Mouse (Mus musculus): ENCODE measurements at regions not wholly inside any gene's neighbourhood (a gene's known extent, or its start where the extent isn't known, plus 50 kb on each side); places are given as distances from the start of the nearest gene placed in this dataset.

GRCm38 (mm10) chr4:150725443-150726135 is 73.6 kb upstream of the Slc45a1 start:
- DNase-seq (ENCODE audit: low spot score): no peak

- DNase-seq (ENCODE audit: low spot score): no peak
These were observed 72.8 kb upstream of the Slc45a1 start for GRCm38 (mm10) chr4:150724823-150725222.

- DNase-seq (ENCODE audit: low spot score): no peak
These were observed 69.8 kb upstream of the Slc45a1 start for GRCm38 (mm10) chr4:150721619-150722283.

GRCm38 (mm10) chr4:150717866-150718265 is 65.9 kb upstream of the Slc45a1 start:
- no peak for DNase-seq (ENCODE audit: low spot score)

- DNase-seq (ENCODE audit: low spot score): no peak
These were observed 63.1 kb upstream of the Slc45a1 start for GRCm38 (mm10) chr4:150715051-150715450.

GRCm38 (mm10) chr4:150713291-150713690 is 61.3 kb upstream of the Slc45a1 start:
- no peak for DNase-seq (ENCODE audit: low spot score)

GRCm38 (mm10) chr4:150712856-150713255 is 60.9 kb upstream of the Slc45a1 start:
- DNase-seq (ENCODE audit: low spot score): no peak

- DNase-seq (ENCODE audit: low spot score): no peak
These were observed 59.7 kb upstream of the Slc45a1 start for GRCm38 (mm10) chr4:150711646-150712045.

GRCm38 (mm10) chr4:150709391-150710130 is 57.6 kb upstream of the Slc45a1 start:
- peak; percentile 63 for DNase-seq (ENCODE audit: low spot score)

GRCm38 (mm10) chr4:150708572-150708984 is 56.6 kb upstream of the Slc45a1 start:
- peak; percentile 51 for DNase-seq (ENCODE audit: low spot score)

- no peak for DNase-seq (ENCODE audit: low spot score)
These were observed 56.0 kb upstream of the Slc45a1 start for GRCm38 (mm10) chr4:150707725-150708571.

GRCm38 (mm10) chr4:150706793-150707724 is 55.1 kb upstream of the Slc45a1 start:
- DNase-seq (ENCODE audit: low spot score): no peak

- DNase-seq (ENCODE audit: low spot score): no peak
These were observed 54.3 kb upstream of the Slc45a1 start for GRCm38 (mm10) chr4:150706291-150706690.

GRCm38 (mm10) chr4:150703266-150703665 is 51.3 kb upstream of the Slc45a1 start:
- no peak for DNase-seq (ENCODE audit: low spot score)
